Mouse (Mus musculus) liver, embryonic 14.5 days (tissue): ENCODE data around the gene Bag3.
"Not testable (repeated sequence)": the region's sequence is repeated elsewhere in the genome, so short reads cannot be mapped to it uniquely, and the experiment has no call there.

Experiments
- CTCF ChIP-seq: IDR thresholded peaks from 2 replicates; pipeline ENCODE4 v1.5.1; 2016; ENCODE audit warnings: antibody characterized with exemption, low read depth, control low read depth
- EP300 ChIP-seq: IDR thresholded peaks from 2 replicates; pipeline ENCODE4 v1.6.1; 2016; ENCODE audit warnings: antibody characterized with exemption, low read depth

DNA sequence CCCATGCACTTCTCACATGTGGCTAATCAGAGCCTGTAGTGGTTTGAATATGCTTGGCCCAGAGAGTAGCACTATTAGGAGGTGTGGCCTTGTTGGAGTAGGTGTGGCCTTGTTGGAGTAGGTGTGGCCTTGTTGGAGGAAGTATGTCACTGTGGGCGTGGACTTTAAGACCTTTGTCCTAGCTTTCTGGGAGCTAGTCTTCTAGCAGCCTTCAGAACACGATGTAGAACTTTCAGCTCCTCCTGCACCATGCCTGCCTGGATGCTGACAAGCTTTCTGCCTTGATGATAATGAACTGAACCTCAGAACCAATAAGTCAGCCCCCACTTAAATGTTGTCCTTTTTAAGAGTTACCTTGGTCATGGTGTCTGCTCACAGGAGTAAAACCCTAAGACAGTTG is 46.0 kb downstream of the Bag3 start:
- TF ChIP-seq EP300, CTCF: not testable (repeated sequence)
